Mouse (Mus musculus) kidney, embryonic 15.5 days (tissue): ENCODE results near the gene Slc37a1. TPM values are rescaled to one million over a fixed set of nuclear protein-coding genes. Genes with fewer than 3 reads are reported as not detected.

Source experiments
- polyA plus RNA-seq: library from polyadenylated mRNA; unstranded; fragments of >200 nt; fragmentation: Nextera tagmentation; extraction: Ambion mirVana; gene quantifications from 2 replicates; pipeline ENCODE4 v1.2.1, GENCODE M21; 2015

The Slc37a1 gene
- polyA plus RNA-seq, 1 experiment from 2014 or later = 3.0 TPM

Other genes with a start within 250 kb of the Slc37a1 start
- gene Abcg1, start 229.1 kb upstream of the Slc37a1 start, polyA plus RNA-seq = 7.1 and 7.5 TPM in 2 replicates
- gene Tff3, start 157.1 kb upstream of the Slc37a1 start, polyA plus RNA-seq = 1.4 and 49.7 TPM in 2 replicates
- gene Tff2, start 142.5 kb upstream of the Slc37a1 start, polyA plus RNA-seq = 1.1 and 1.6 TPM in 2 replicates
- gene Tff1, start 121.5 kb upstream of the Slc37a1 start, polyA plus RNA-seq = 0.32 and 0.57 TPM in 2 replicates
- not detected in 2 replicates for gene Tmprss3, start 87.8 kb upstream of the Slc37a1 start, polyA plus RNA-seq
- gene Ubash3a, start 78.9 kb upstream of the Slc37a1 start, polyA plus RNA-seq = 0.18 and 0.23 TPM in 2 replicates
- gene Rsph1, start 9.4 kb upstream of the Slc37a1 start, polyA plus RNA-seq = 2.0 and 2.4 TPM in 2 replicates
- 27.6 and 34.9 TPM in 2 replicates for gene Pde9a, start 99.4 kb downstream of the Slc37a1 start, polyA plus RNA-seq
- 46.5 and 49.6 TPM in 2 replicates for gene Wdr4, start 233.2 kb downstream of the Slc37a1 start, polyA plus RNA-seq
- 261 TPM in 2 replicates for gene Ndufv3, start 233.3 kb downstream of the Slc37a1 start, polyA plus RNA-seq